Mouse (Mus musculus) stomach, embryonic 14.5 days (tissue): ENCODE results near the gene Trio. TPM values are rescaled to one million over a fixed set of nuclear protein-coding genes. Genes with fewer than 3 reads are reported as not detected.

Experiments used
- ATAC-seq: fragments of 200-750 bp; cut with Nextera tagmentation; 2 replicates; pipeline ENCODE4 v1.8.0; 2017; ENCODE audit warnings: low read depth, moderate TSS enrichment; ENCODE audit not compliant: insufficient number of reproducible peaks, insufficient read depth, low FRiP score
- H3K27ac ChIP-seq: fragments of 300-500 bp; sonication (generic); 2 replicates; pipeline ENCODE4 v1.5.1; 2014; ENCODE audit warnings: mild to moderate bottlenecking, low read length, moderate library complexity, mixed read lengths
- H3K27me3 ChIP-seq: fragments of 300-500 bp; sonication (generic); 2 replicates; pipeline ENCODE4 v1.6.1; 2014; ENCODE audit warnings: low read length, control low read depth, mixed read lengths; ENCODE audit not compliant: control insufficient read depth, insufficient read depth
- H3K36me3 ChIP-seq: fragments of 300-500 bp; sonication (generic); 2 replicates; pipeline ENCODE4 v1.6.1; 2014; ENCODE audit warnings: mild to moderate bottlenecking, control low read depth, low read length, moderate library complexity, mixed read lengths; ENCODE audit not compliant: control insufficient read depth, insufficient read depth
- H3K4me1 ChIP-seq: fragments of 300-500 bp; sonication (generic); 2 replicates; pipeline ENCODE4 v1.6.1; 2014; ENCODE audit warnings: low read length, control low read depth, mixed read lengths; ENCODE audit not compliant: control insufficient read depth, insufficient read depth
- H3K4me2 ChIP-seq: fragments of 300-500 bp; sonication (generic); replicated peaks from 2 replicates; pipeline ENCODE4 v1.6.1; 2014; ENCODE audit warnings: low read depth, low read length, control low read depth
- H3K4me3 ChIP-seq: fragments of 300-500 bp; sonication (generic); 2 replicates; pipeline ENCODE4 v1.5.1; 2014; ENCODE audit warnings: low read depth, low read length, control low read depth
- H3K9ac ChIP-seq: fragments of 300-500 bp; sonication (generic); replicated peaks from 2 replicates; pipeline ENCODE4 v1.6.1; 2014; ENCODE audit warnings: low read depth, mild to moderate bottlenecking, control low read depth, low read length, moderate library complexity, mixed read lengths
- H3K9me3 ChIP-seq: fragments of 300-500 bp; sonication (generic); 2 replicates; pipeline ENCODE4 v1.6.1; 2016; ENCODE audit warnings: low read depth, low read length, control low read depth; ENCODE audit not compliant: control insufficient read depth
- WGBS: fragments of 180-500 bp; shearing (Covaris S2); extraction: QIAGEN DNeasy Blood & Tissue Kit; methylation state at CpG from one replicate; pipeline ENCODE4 v1.1.7; 2014; 5-methylcytosine and 5-hydroxymethylcytosine counted together
- polyA plus RNA-seq: library from polyadenylated mRNA; unstranded; fragments of >200 nt; fragmentation: Nextera tagmentation; extraction: Ambion mirVana; gene quantifications from 2 replicates; pipeline ENCODE4 v1.2.1, GENCODE M21; 2014

Trio gene
- polyA plus RNA-seq, 1 experiment from 2014 or later = 54.2 TPM

- Histone ChIP-seq H3K4me1 (0 out of 2 replicates have a peak, but pooled peaks cover 5% of the 10 kb centered on the region), H3K4me2 (no peak overlapping the region), H3K27me3 (no peaks in the 10 kb centered on the region), H3K4me3 (no peak overlapping the region), H3K36me3 (no peaks in the 10 kb centered on the region), H3K9ac (no peak overlapping the region), H3K27ac (no peak overlapping the region), H3K9me3 (no peaks in the 10 kb centered on the region)
- ATAC-seq = no peak
- WGBS = 59% methylated on average over 6 of the region's 6 CpGs
Observed at GRCm38 (mm10) chr15:28053226-28053625, 27.6 kb upstream of the Trio start.

GRCm38 (mm10) chr15:28051811-28052210, 26.2 kb upstream of the Trio start:
- ATAC-seq = no peak
- Histone ChIP-seq H3K9me3 (no peaks in the 10 kb centered on the region), H3K4me2 (no peak overlapping the region), H3K36me3 (no peaks in the 10 kb centered on the region), H3K4me1 (0 out of 2 replicates have a peak, but pooled peaks cover 5% of the 10 kb centered on the region), H3K27ac (no peak overlapping the region), H3K4me3 (no peak overlapping the region), H3K9ac (no peak overlapping the region), H3K27me3 (no peaks in the 10 kb centered on the region)
- 88% methylated on average over 4 of the region's 4 CpGs for WGBS

- Histone ChIP-seq H3K9me3 (no peaks in the 10 kb centered on the region), H3K4me3 (no peak overlapping the region), H3K27ac (no peak overlapping the region), H3K4me2 (no peak overlapping the region), H3K36me3 (no peaks in the 10 kb centered on the region), H3K9ac (no peak overlapping the region), H3K27me3 (no peaks in the 10 kb centered on the region), H3K4me1 (0 out of 2 replicates have a peak, but pooled peaks cover 5% of the 10 kb centered on the region)
- ATAC-seq = no peak
- WGBS = 51% methylated on average over 18 of the region's 18 CpGs
Observed at GRCm38 (mm10) chr15:28051104-28051625, 25.5 kb upstream of the Trio start.

- Histone ChIP-seq H3K27me3 (no peaks in the 10 kb centered on the region), H3K9me3 (no peaks in the 10 kb centered on the region), H3K27ac (no peak overlapping the region), H3K4me3 (no peak overlapping the region), H3K9ac (no peak overlapping the region), H3K4me1 (0 out of 2 replicates have a peak, but pooled peaks cover 5% of the 10 kb centered on the region), H3K36me3 (no peaks in the 10 kb centered on the region), H3K4me2 (no peak overlapping the region)
- no peak for ATAC-seq
- WGBS = 54% methylated on average over 3 of the region's 3 CpGs
Observed at GRCm38 (mm10) chr15:28047711-28048110, 22.1 kb upstream of the Trio start.

- Histone ChIP-seq H3K27me3 (no peaks in the 10 kb centered on the region), H3K4me3 (no peak overlapping the region), H3K27ac (no peak overlapping the region), H3K4me1 (no peaks in the 10 kb centered on the region), H3K36me3 (no peaks in the 10 kb centered on the region), H3K4me2 (no peak overlapping the region), H3K9me3 (no peaks in the 10 kb centered on the region), H3K9ac (no peak overlapping the region)
- WGBS = 19% methylated on average over 9 of the region's 9 CpGs
- no peak for ATAC-seq
Observed at GRCm38 (mm10) chr15:28041158-28041865, 15.7 kb upstream of the Trio start.

GRCm38 (mm10) chr15:28037651-28038050, 12.0 kb upstream of the Trio start:
- H3K9ac ChIP-seq = no peak overlapping the region
- H3K9me3 ChIP-seq = no peaks in the 10 kb centered on the region
- H3K4me3 ChIP-seq = no peak overlapping the region
- H3K4me2 ChIP-seq = no peak overlapping the region
- no peaks in the 10 kb centered on the region for H3K4me1 ChIP-seq
- H3K36me3 ChIP-seq = no peaks in the 10 kb centered on the region
- no peak overlapping the region for H3K27ac ChIP-seq
- 92% methylated on average over 6 of the region's 6 CpGs for WGBS
- H3K27me3 ChIP-seq = no peaks in the 10 kb centered on the region
- ATAC-seq = no peak

- Histone ChIP-seq H3K36me3 (no peaks in the 10 kb centered on the region), H3K4me3 (no peak overlapping the region), H3K4me2 (no peak overlapping the region), H3K27ac (no peak overlapping the region), H3K9ac (no peak overlapping the region), H3K4me1 (no peaks in the 10 kb centered on the region), H3K9me3 (no peaks in the 10 kb centered on the region), H3K27me3 (no peaks in the 10 kb centered on the region)
- 76% methylated on average over 10 of the region's 10 CpGs for WGBS
- no peak for ATAC-seq
Observed at GRCm38 (mm10) chr15:28035601-28036000, 10.0 kb upstream of the Trio start.

GRCm38 (mm10) chr15:28034636-28035035, 9.0 kb upstream of the Trio start:
- Histone ChIP-seq H3K9ac (no peak overlapping the region), H3K4me3 (no peak overlapping the region), H3K9me3 (no peaks in the 10 kb centered on the region), H3K36me3 (no peaks in the 10 kb centered on the region), H3K27me3 (no peaks in the 10 kb centered on the region), H3K4me1 (no peaks in the 10 kb centered on the region), H3K4me2 (no peak overlapping the region), H3K27ac (no peak overlapping the region)
- WGBS = 81% methylated on average over 10 of the region's 10 CpGs
- ATAC-seq = no peak

- 89% methylated on average over 7 of the region's 7 CpGs for WGBS
- no peaks in the 10 kb centered on the region for H3K4me1 ChIP-seq
Observed at GRCm38 (mm10) chr15:28029371-28029770, 3.7 kb upstream of the Trio start.

More at GRCm38 (mm10) chr15:28029371-28029770, 3.7 kb upstream of the Trio start:
- Histone ChIP-seq H3K36me3 (no peaks in the 10 kb centered on the region), H3K9ac (no peak overlapping the region), H3K4me2 (no peak overlapping the region), H3K27me3 (no peaks in the 10 kb centered on the region), H3K4me3 (no peak overlapping the region), H3K27ac (no peak overlapping the region), H3K9me3 (no peaks in the 10 kb centered on the region)
- ATAC-seq = no peak
